ENCODE assay signal across 24 mouse cellular contexts in the genomic region with DNA sequence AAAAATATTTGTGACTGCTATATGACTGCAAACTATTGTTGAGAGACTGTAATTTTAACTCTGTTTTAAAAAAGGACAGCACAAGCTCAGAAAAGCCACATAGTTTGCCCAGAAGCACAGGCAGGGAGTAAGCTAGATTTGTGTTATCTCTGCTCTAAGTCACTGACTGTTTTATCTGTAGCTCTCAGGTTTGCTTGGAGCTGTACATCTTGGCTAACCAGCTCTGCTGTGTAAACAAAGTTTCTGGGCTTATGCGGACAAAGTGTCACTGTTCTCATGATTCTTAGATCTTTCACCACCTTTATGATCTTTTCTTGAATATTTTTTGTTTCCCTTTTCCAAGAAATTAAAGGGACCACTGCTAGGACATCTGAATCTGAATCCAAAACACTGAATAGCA.
"Had no signal": no experiment of that assay in that cellular context is flagged by ENCODE, and none has a peak within 500 bp of the region (broad histone marks: within the 10 kb centered on the region; RNA-seq: fewer than 3 reads in every experiment).

No protein-coding gene starts in this region.

- H3K27ac ChIP-seq: heart, adult 2 months; heart, embryonic 13.5 days; heart, embryonic 15.5 days; hindbrain, embryonic 13.5 days; hindbrain, embryonic 15.5 days; hindbrain, postnatal 0 days; kidney, embryonic 15.5 days; kidney, postnatal 0 days; limb, embryonic 10.5 days; limb, embryonic 12.5 days; liver, embryonic 13.5 days had no signal

- H3K9me3 ChIP-seq: heart, embryonic 13.5 days; heart, embryonic 15.5 days; hindbrain, embryonic 13.5 days; hindbrain, embryonic 15.5 days; kidney, embryonic 15.5 days; limb, embryonic 10.5 days; limb, embryonic 12.5 days had no signal

- H3K9ac ChIP-seq: heart, embryonic 13.5 days; heart, embryonic 15.5 days; hindbrain, embryonic 13.5 days; hindbrain, embryonic 15.5 days; kidney, embryonic 15.5 days; limb, embryonic 12.5 days; liver, embryonic 13.5 days had no signal

- DNase-seq: gastrocnemius, postnatal 14 days; gastrocnemius, postnatal 36 days; heart, adult 11 months; heart, adult 2 months; heart, postnatal 14 days; heart, postnatal 36 days; kidney, adult 11 months; kidney, adult 2 months; kidney, adult 9 months; kidney, postnatal 14 days; kidney, postnatal 36 days; layer of hippocampus, adult 9-11 months; layer of hippocampus, postnatal 36 days; liver; liver, embryonic 13.5 days had no signal

- H3K36me3 ChIP-seq: heart, embryonic 13.5 days; heart, embryonic 15.5 days; hindbrain, embryonic 13.5 days; hindbrain, embryonic 15.5 days; kidney, embryonic 15.5 days; limb, embryonic 10.5 days; limb, embryonic 12.5 days; liver, embryonic 13.5 days had no signal

- H3K4me3 ChIP-seq: heart, adult 2 months; heart, embryonic 13.5 days; heart, embryonic 15.5 days; hindbrain, embryonic 13.5 days; hindbrain, embryonic 15.5 days; kidney, embryonic 15.5 days; limb, embryonic 10.5 days; limb, embryonic 12.5 days; liver, embryonic 13.5 days had no signal

- H3K27me3 ChIP-seq: heart, embryonic 13.5 days; heart, embryonic 15.5 days; hindbrain, embryonic 13.5 days; hindbrain, embryonic 15.5 days; kidney, embryonic 15.5 days; limb, embryonic 12.5 days; liver, embryonic 13.5 days had no signal

- H3K4me1 ChIP-seq: hindbrain, embryonic 13.5 days; hindbrain, embryonic 15.5 days; kidney, embryonic 15.5 days; limb, embryonic 10.5 days; limb, embryonic 12.5 days; liver, embryonic 13.5 days had no signal
